Mouse (Mus musculus) limb, embryonic 11.5 days (tissue): ENCODE data around the gene Pcsk6. TPM values are rescaled to one million over a fixed set of nuclear protein-coding genes. Genes with fewer than 3 reads are reported as not detected.
"Not testable (repeated sequence)": the region's sequence is repeated elsewhere in the genome, so short reads cannot be mapped to it uniquely, and the experiment has no call there.

ENCODE experiments used
- ATAC-seq: fragments of 200-750 bp; cut with Nextera tagmentation; 2 replicates; pipeline ENCODE4 v1.8.0; 2017; ENCODE audit warnings: low read depth; ENCODE audit not compliant: insufficient number of reproducible peaks, low FRiP score, low TSS enrichment
- DNase-seq: peaks from one replicate; pipeline ENCODE4 v3.0.0-alpha.2; 2015; ENCODE audit warnings: low spot score
- H3K27ac ChIP-seq: fragments of 300-500 bp; sonication (generic); replicated peaks from 2 replicates; pipeline ENCODE4 v1.5.1; 2014; ENCODE audit warnings: low read depth, mild to moderate bottlenecking, low read length
- H3K27me3 ChIP-seq: fragments of 300-500 bp; sonication (generic); 2 replicates; pipeline ENCODE4 v1.6.1; 2014; ENCODE audit warnings: mild to moderate bottlenecking, low read length, mixed read lengths; ENCODE audit not compliant: control insufficient read depth, insufficient read depth
- H3K36me3 ChIP-seq: fragments of 300-500 bp; sonication (generic); 2 replicates; pipeline ENCODE4 v1.6.1; 2014; ENCODE audit warnings: mild to moderate bottlenecking, low read length, moderate library complexity, mixed read lengths; ENCODE audit not compliant: control insufficient read depth, insufficient read depth
- H3K4me1 ChIP-seq: fragments of 300-500 bp; sonication (generic); 2 replicates; pipeline ENCODE4 v1.6.1; 2014; ENCODE audit warnings: low read length, mixed read lengths; ENCODE audit not compliant: control insufficient read depth, insufficient read depth
- H3K4me2 ChIP-seq: fragments of 300-500 bp; sonication (generic); 2 replicates; pipeline ENCODE4 v1.6.1; 2014; ENCODE audit warnings: low read depth, mild to moderate bottlenecking, moderate library complexity; ENCODE audit not compliant: severe bottlenecking
- H3K4me3 ChIP-seq: fragments of 300-500 bp; sonication (generic); 2 replicates; pipeline ENCODE4 v1.5.1; 2014; ENCODE audit warnings: low read depth, low read length
- H3K9ac ChIP-seq: fragments of 300-500 bp; sonication (generic); 2 replicates; pipeline ENCODE4 v1.6.1; 2014; ENCODE audit warnings: mild to moderate bottlenecking, low read length
- H3K9me3 ChIP-seq: fragments of 300-500 bp; sonication (generic); 2 replicates; pipeline ENCODE4 v1.6.1; 2016; ENCODE audit warnings: low read length; ENCODE audit not compliant: control insufficient read depth
- WGBS: fragments of 180-500 bp; shearing (Covaris S2); extraction: QIAGEN DNeasy Blood & Tissue Kit; methylation state at CpG from one replicate; pipeline ENCODE4 v1.1.7; 2014; 5-methylcytosine and 5-hydroxymethylcytosine counted together
- polyA plus RNA-seq: library from polyadenylated mRNA; unstranded; fragments of >200 nt; fragmentation: Nextera tagmentation; extraction: Ambion mirVana; gene quantifications from 2 replicates; pipeline ENCODE4 v1.2.1, GENCODE M21; 2014

Pcsk6 gene
- polyA plus RNA-seq, 1 experiment from 2014 or later, result 5.3 TPM

GRCm38 (mm10) chr7:66046921-66047918 lies 185.7 kb downstream of the Pcsk6 start:
- 30% methylated on average over 17 of the region's 17 CpGs for WGBS
- 0 out of 2 replicates have a peak overlapping the region, but pooled peaks have one; percentile 23 for H3K9ac ChIP-seq
- ATAC-seq (peak; percentile 55; the same call in 1 of the 2 replicates), DNase-seq (peak; percentile 41)
- H3K27me3 ChIP-seq, result no peaks in the 10 kb centered on the region
- peaks cover 49% of the 10 kb centered on the region for H3K4me1 ChIP-seq
- no peaks in the 10 kb centered on the region for H3K9me3 ChIP-seq
- H3K4me2 ChIP-seq, result no peak overlapping the region
- no peak overlapping the region for H3K4me3 ChIP-seq
- H3K27ac ChIP-seq, result no peak overlapping the region; the same call in 1 of the 2 replicates
- no peaks in the 10 kb centered on the region for H3K36me3 ChIP-seq

- H3K9me3 ChIP-seq, result no peaks in the 10 kb centered on the region
- 78% methylated on average over 4 of the region's 4 CpGs for WGBS
- no peak overlapping the region for H3K4me2 ChIP-seq
- no peaks in the 10 kb centered on the region for H3K36me3 ChIP-seq
- no peak overlapping the region for H3K9ac ChIP-seq
- no peak overlapping the region for H3K4me3 ChIP-seq
- DNase-seq (no peak), ATAC-seq (no peak)
- no peaks in the 10 kb centered on the region for H3K27me3 ChIP-seq
- no peak overlapping the region for H3K27ac ChIP-seq
- peaks cover 49% of the 10 kb centered on the region for H3K4me1 ChIP-seq
These were observed 186.4 kb downstream of the Pcsk6 start for GRCm38 (mm10) chr7:66047975-66048374.

DNA sequence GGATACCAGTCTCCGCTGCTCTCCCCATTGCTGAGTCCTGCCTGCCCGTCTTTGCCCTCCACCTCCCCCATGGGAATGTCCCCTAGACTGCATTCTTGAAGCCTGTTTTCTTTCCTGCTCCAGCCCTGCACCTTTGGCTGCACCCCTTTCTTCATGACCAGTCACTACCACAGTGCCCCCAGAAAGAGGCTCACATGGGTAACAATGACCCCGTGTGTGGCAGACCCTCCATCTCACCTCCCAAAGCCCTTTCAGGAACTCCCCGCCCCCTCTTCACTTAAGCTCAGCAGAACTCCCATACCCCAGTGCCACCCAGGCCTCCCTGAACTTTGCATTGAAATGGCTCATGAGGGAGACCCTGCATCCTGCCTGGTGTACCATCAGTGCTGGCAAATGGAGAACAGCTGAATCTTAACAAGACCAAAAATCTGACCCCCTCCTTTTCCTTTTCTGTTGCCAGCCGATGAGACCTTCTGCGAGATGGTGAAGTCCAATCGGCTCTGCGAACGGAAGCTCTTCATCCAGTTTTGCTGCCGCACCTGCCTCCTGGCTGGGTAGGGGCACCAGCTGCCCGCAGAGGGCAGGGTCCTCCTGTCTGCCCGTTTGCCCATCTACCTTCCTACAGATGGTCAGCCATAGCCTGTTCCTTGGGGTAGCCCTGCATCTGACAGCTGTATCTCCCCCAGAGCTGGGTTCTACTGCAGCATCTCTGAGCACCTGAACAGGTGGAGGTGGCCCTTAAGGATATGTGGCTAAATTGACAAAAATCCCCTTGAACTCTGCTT lies 187.1 kb downstream of the Pcsk6 start:
- Histone ChIP-seq H3K27me3 (no peaks in the 10 kb centered on the region), H3K27ac (no peak overlapping the region), H3K4me2 (no peak overlapping the region), H3K4me3 (no peak overlapping the region), H3K9me3 (no peaks in the 10 kb centered on the region), H3K9ac (no peak overlapping the region), H3K36me3 (no peaks in the 10 kb centered on the region), H3K4me1 (peaks cover 44% of the 10 kb centered on the region)
- 88% methylated on average over 12 of the region's 12 CpGs for WGBS
- no peak for ATAC-seq
- no peak for DNase-seq

DNA sequence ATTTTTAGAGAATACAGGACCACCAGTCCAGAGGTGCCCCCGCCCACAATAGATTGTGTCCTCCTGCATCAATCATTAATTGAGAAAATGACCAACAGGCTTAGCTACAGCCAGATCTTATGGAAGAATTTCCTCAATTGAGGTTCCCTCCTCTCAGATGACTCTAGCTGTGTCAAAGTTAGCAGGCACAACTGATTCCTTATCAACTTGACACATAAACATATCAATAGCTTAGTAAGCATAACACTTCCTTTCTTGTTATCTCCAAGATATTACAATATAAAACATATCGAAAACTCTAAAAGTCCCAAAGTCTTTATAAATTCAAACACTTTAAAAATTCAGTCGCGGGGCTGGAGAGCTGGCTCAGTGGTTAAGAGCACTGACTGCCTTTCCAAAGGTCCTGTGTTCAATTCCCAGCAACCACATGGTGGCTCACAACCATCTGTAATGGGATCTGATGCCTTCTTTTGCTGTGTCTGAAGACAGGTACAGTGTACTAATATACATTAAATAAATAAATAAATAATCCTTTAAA lies 192.5 kb downstream of the Pcsk6 start:
- H3K4me1 ChIP-seq, result no peaks in the 10 kb centered on the region
- WGBS, result 88% methylated on average over 4 of the region's 4 CpGs
- ATAC-seq (no peak), DNase-seq (no peak)
- H3K9me3 ChIP-seq, result no peaks in the 10 kb centered on the region
- H3K4me3 ChIP-seq, result no peak overlapping the region
- H3K27ac ChIP-seq, result no peak overlapping the region
- H3K36me3 ChIP-seq, result no peaks in the 10 kb centered on the region
- H3K27me3 ChIP-seq, result no peaks in the 10 kb centered on the region
- no peak overlapping the region for H3K9ac ChIP-seq
- no peak overlapping the region for H3K4me2 ChIP-seq

DNA sequence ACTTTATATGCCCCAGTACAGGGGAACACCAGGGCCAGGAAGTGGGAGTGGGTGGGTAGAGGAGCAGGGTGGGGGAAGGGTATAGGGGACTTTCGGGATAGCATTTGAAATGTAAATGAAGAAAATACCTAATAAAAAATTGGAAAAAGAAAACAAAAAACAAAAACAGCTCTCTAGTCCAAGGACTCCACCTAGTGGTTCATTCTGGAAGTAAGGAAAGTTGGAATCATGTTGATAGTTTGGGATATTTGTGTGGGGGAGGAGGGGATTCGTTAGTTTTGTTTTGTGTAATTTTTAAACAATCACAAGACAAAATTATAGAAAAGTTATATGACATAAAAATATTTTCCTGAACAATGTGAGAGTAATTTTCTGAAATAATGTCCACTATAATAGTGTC lies 193.8 kb downstream of the Pcsk6 start:
- H3K9me3 ChIP-seq, H3K9ac ChIP-seq, H3K36me3 ChIP-seq, H3K27me3 ChIP-seq, DNase-seq, H3K4me3 ChIP-seq, ATAC-seq, H3K4me2 ChIP-seq, H3K4me1 ChIP-seq, H3K27ac ChIP-seq: not testable (repeated sequence)
- 17% methylated on average over 2 of the region's 2 CpGs for WGBS

DNA sequence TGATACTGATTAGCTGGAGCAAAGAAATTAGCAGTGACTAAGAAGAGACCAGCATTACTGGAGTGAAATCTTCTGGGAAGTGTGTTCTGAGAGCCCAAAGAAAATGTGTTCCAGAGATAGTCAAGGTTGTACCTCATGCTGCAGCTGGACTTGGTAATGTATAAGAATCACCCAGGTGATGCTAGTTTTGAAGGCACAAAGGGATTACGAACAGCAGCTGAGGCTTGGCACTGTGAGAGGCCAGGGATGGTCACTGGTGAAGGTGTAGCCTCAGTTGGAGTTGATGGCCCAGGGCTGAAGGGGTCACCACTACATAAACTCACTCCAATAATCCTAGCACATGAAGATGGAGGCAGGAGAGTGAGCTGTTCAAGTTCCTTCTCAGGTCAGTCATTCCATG lies 197.2 kb downstream of the Pcsk6 start, which contains the start of gene Snrpa1:
Snrpa1 (plus strand) TSS at position 301 of the 400 bp plus-strand sequence.
- Histone ChIP-seq H3K4me2 (peak within 1 kb of the TSS; percentile 69), H3K27ac (no peak within 1 kb of the TSS), H3K4me3 (peak within 1 kb of the TSS; percentile 99), H3K9me3 (no peaks in the 10 kb centered on the region), H3K36me3 (peaks cover 8% of the 10 kb centered on the region; the same call in 1 of the 2 replicates), H3K9ac (peak within 1 kb of the TSS; percentile 95), H3K27me3 (no peaks in the 10 kb centered on the region), H3K4me1 (peaks cover 3% of the 10 kb centered on the region; the same call in 1 of the 2 replicates)
- DNase-seq (no peak), ATAC-seq (no peak)
- WGBS, result 64% methylated on average over 1 of the region's 1 CpGs

- Histone ChIP-seq H3K9me3 (no peaks in the 10 kb centered on the region), H3K4me2 (peak overlapping the region; percentile 69), H3K36me3 (peaks cover 10% of the 10 kb centered on the region; the same call in 1 of the 2 replicates), H3K27me3 (no peaks in the 10 kb centered on the region), H3K4me1 (peaks cover 3% of the 10 kb centered on the region; the same call in 1 of the 2 replicates), H3K4me3 (peak overlapping the region; percentile 99), H3K9ac (peak overlapping the region; percentile 95), H3K27ac (peak overlapping the region; percentile 71)
- WGBS, result under 1% methylated on average over 64 of the region's 64 CpGs
- DNase-seq, result peak; percentile 95
- peak; percentile 91 for ATAC-seq
These were observed 198.8 kb downstream of the Pcsk6 start for GRCm38 (mm10) chr7:66060066-66060956.
